Mouse (Mus musculus) liver, adult 2 months (tissue): ENCODE data around the gene Gm5475.

Experiments used
- CTCF ChIP-seq: fragments of 200-500 bp; IDR thresholded peaks from 2 replicates; pipeline ENCODE4 v1.5.1; 2011; ENCODE audit warnings: low read depth, low read length, control low read depth
- POLR2A ChIP-seq: fragments of 200-500 bp; IDR thresholded peaks from 2 replicates; pipeline ENCODE4 v1.6.1; 2011; ENCODE audit warnings: low read length, control low read depth; ENCODE audit not compliant: insufficient read depth; ENCODE audit errors: extremely low read depth

DNA sequence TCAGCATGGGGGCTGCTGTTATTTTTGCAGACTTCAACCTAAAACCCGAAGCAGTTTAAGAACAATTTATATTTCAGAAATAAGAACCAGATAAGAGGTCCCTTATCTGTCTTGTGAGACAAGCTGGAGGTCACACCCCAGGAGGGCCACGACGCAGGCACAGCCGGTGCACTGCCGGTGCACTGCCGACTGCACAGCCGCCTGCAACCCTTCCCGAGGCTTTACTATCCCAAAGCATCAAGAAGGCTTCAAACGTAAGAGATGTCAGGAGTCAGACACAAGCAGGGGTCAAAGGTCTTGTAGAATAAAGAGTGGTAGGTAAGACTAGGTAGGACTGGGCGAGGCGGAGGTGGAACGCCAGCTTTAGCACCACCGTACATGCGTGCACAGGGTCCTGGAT, 19.6 kb upstream of the Gm5475 start:
- TF ChIP-seq POLR2A (no peak), CTCF (no peak)
